Mouse (Mus musculus): ENCODE data around the gene Ddx60.
"Not testable (repeated sequence)": the region's sequence is repeated elsewhere in the genome, so short reads cannot be mapped to it uniquely, and the experiment has no call there.

Ddx60 gene

GRCm38 (mm10) chr8:61927777-61928494 is at the start of gene Ddx60:
Ddx60 (plus strand) TSS chr8:61928087.
- DNase-seq, result peak; percentile 7 to 9

- DNase-seq, result no peak
Observed at GRCm38 (mm10) chr8:61894062-61894461, 33.8 kb upstream of the Ddx60 start.

GRCm38 (mm10) chr8:61896742-61897141 is 31.1 kb upstream of the Ddx60 start:
- DNase-seq, result no peak

- no peak for DNase-seq
Observed at GRCm38 (mm10) chr8:61897402-61897801, 30.5 kb upstream of the Ddx60 start.

- DNase-seq, result no peak
Observed at GRCm38 (mm10) chr8:61901028-61901717, 26.7 kb upstream of the Ddx60 start.

GRCm38 (mm10) chr8:61902521-61902920 is 25.4 kb upstream of the Ddx60 start, which contains the start of gene Palld:
Palld (minus strand) TSS chr8:61902690.
- DNase-seq, result no peak

GRCm38 (mm10) chr8:61908303-61909215 is 19.3 kb upstream of the Ddx60 start:
- no peak for DNase-seq

- DNase-seq, result no peak
Observed at GRCm38 (mm10) chr8:61909313-61909712, 18.6 kb upstream of the Ddx60 start.

- no peak for DNase-seq
Observed at GRCm38 (mm10) chr8:61912817-61913216, 15.1 kb upstream of the Ddx60 start.

GRCm38 (mm10) chr8:61913957-61914356 is 13.9 kb upstream of the Ddx60 start:
- no peak for DNase-seq

GRCm38 (mm10) chr8:61917287-61917686 is 10.6 kb upstream of the Ddx60 start:
- DNase-seq, result no peak

- no peak for DNase-seq
Observed at GRCm38 (mm10) chr8:61919145-61919788, 8.6 kb upstream of the Ddx60 start.

- DNase-seq, result no peak
Observed at GRCm38 (mm10) chr8:61920389-61920788, 7.5 kb upstream of the Ddx60 start.

GRCm38 (mm10) chr8:61921454-61922054 is 6.3 kb upstream of the Ddx60 start:
- DNase-seq, result no peak

GRCm38 (mm10) chr8:61924518-61924917 is 3.4 kb upstream of the Ddx60 start:
- no peak for DNase-seq

- DNase-seq, result no peak
Observed at GRCm38 (mm10) chr8:61933243-61933642, 5.4 kb downstream of the Ddx60 start.

GRCm38 (mm10) chr8:61937576-61937975 is 9.7 kb downstream of the Ddx60 start:
- no peak for DNase-seq

GRCm38 (mm10) chr8:61964591-61965375 is 36.9 kb downstream of the Ddx60 start:
- not testable (repeated sequence) for DNase-seq

GRCm38 (mm10) chr8:61969581-61969980 is 41.7 kb downstream of the Ddx60 start:
- no peak for DNase-seq

- DNase-seq, result no peak
Observed at GRCm38 (mm10) chr8:61984941-61985340, 57.1 kb downstream of the Ddx60 start.

- no peak for DNase-seq
Observed at GRCm38 (mm10) chr8:61985703-61986475, 58.0 kb downstream of the Ddx60 start.

Measured in thymus, adult 18-20 months (tissue).